Mouse (Mus musculus): ENCODE data around the gene Sipa1l1. TPM values are rescaled to one million over a fixed set of nuclear protein-coding genes. Genes with fewer than 3 reads are reported as not detected.

Sipa1l1 gene
- total and polyA plus RNA-seq, 2 experiments from 2014 or later, result 7.0 to 17.1 TPM

GRCm38 (mm10) chr12:82257994-82258785 lies 89.1 kb downstream of the Sipa1l1 start:
- no peaks in the 10 kb centered on the region for H3K4me1 ChIP-seq (ENCODE audit: control insufficient read depth, insufficient read depth)
- H3K9me3 ChIP-seq (replicated peaks; ENCODE audit: control insufficient read depth, low read length), result no peaks in the 10 kb centered on the region
- H3K4me2 ChIP-seq (ENCODE audit: low read depth, low read length), result no peak overlapping the region
- no peak overlapping the region for H3K9ac ChIP-seq (replicated peaks; ENCODE audit: low read depth, low read length)
- 81% methylated on average over 6 of the region's 6 CpGs for WGBS
- no peak overlapping the region for H3K27ac ChIP-seq (ENCODE audit: low read depth)
- no peaks in the 10 kb centered on the region for H3K27me3 ChIP-seq (ENCODE audit: control insufficient read depth, insufficient read depth, low read length)
- no peak for ATAC-seq (ENCODE audit: insufficient read depth, low read depth)
- no peak overlapping the region for H3K4me3 ChIP-seq (ENCODE audit: low read depth, low read length)
- TF ChIP-seq EP300 (IDR thresholded peaks at IDR 0.05; ENCODE audit: low read depth), result no peak
- no peak for TF ChIP-seq CTCF (IDR thresholded peaks at IDR 0.05; ENCODE audit: low read depth)
- no peak for DNase-seq (ENCODE audit: low spot score)
- H3K36me3 ChIP-seq (replicated peaks; ENCODE audit: control insufficient read depth, insufficient read depth, low read length), result no peaks in the 10 kb centered on the region

GRCm38 (mm10) chr12:82263443-82263842 lies 94.3 kb downstream of the Sipa1l1 start:
- Histone ChIP-seq H3K27me3 (ENCODE audit: control insufficient read depth, insufficient read depth, low read length) (no peaks in the 10 kb centered on the region), H3K9me3 (replicated peaks; ENCODE audit: control insufficient read depth, low read length) (no peaks in the 10 kb centered on the region), H3K9ac (replicated peaks; ENCODE audit: low read depth, low read length) (no peak overlapping the region), H3K4me1 (ENCODE audit: control insufficient read depth, insufficient read depth) (no peaks in the 10 kb centered on the region), H3K36me3 (replicated peaks; ENCODE audit: control insufficient read depth, insufficient read depth, low read length) (no peaks in the 10 kb centered on the region), H3K27ac (ENCODE audit: low read depth) (no peak overlapping the region), H3K4me3 (ENCODE audit: low read depth, low read length) (no peak overlapping the region), H3K4me2 (ENCODE audit: low read depth, low read length) (no peak overlapping the region)
- WGBS, result 92% methylated on average over 7 of the region's 7 CpGs
- TF ChIP-seq EP300 (IDR thresholded peaks at IDR 0.05; ENCODE audit: low read depth) (no peak), CTCF (IDR thresholded peaks at IDR 0.05; ENCODE audit: low read depth) (no peak)
- no peak for ATAC-seq (ENCODE audit: insufficient read depth, low read depth)
- DNase-seq (ENCODE audit: low spot score), result no peak

- no peak overlapping the region for H3K9ac ChIP-seq (replicated peaks; ENCODE audit: low read depth, low read length)
Measured at GRCm38 (mm10) chr12:82264083-82264851, 95.1 kb downstream of the Sipa1l1 start.

GRCm38 (mm10) chr12:82265335-82266274 lies 96.5 kb downstream of the Sipa1l1 start:
- Histone ChIP-seq H3K27me3 (ENCODE audit: control insufficient read depth, insufficient read depth, low read length) (no peaks in the 10 kb centered on the region), H3K4me2 (ENCODE audit: low read depth, low read length) (no peak overlapping the region), H3K9me3 (replicated peaks; ENCODE audit: control insufficient read depth, low read length) (no peaks in the 10 kb centered on the region), H3K4me1 (ENCODE audit: control insufficient read depth, insufficient read depth) (no peaks in the 10 kb centered on the region), H3K9ac (replicated peaks; ENCODE audit: low read depth, low read length) (no peak overlapping the region), H3K27ac (ENCODE audit: low read depth) (no peak overlapping the region), H3K4me3 (ENCODE audit: low read depth, low read length) (no peak overlapping the region), H3K36me3 (replicated peaks; ENCODE audit: control insufficient read depth, insufficient read depth, low read length) (no peaks in the 10 kb centered on the region)
- no peak for TF ChIP-seq EP300 (IDR thresholded peaks at IDR 0.05; ENCODE audit: low read depth)
- TF ChIP-seq CTCF (IDR thresholded peaks at IDR 0.05; ENCODE audit: low read depth), result no peak
- 74% methylated on average over 9 of the region's 9 CpGs for WGBS
- DNase-seq (ENCODE audit: low spot score), result no peak
- no peak for ATAC-seq (ENCODE audit: insufficient read depth, low read depth)

More at GRCm38 (mm10) chr12:82264083-82264851, 95.1 kb downstream of the Sipa1l1 start:
- 87% methylated on average over 5 of the region's 5 CpGs for WGBS
- no peak overlapping the region for H3K27ac ChIP-seq (ENCODE audit: low read depth)
- H3K4me2 ChIP-seq (ENCODE audit: low read depth, low read length), result no peak overlapping the region
- no peak for ATAC-seq (ENCODE audit: insufficient read depth, low read depth)
- TF ChIP-seq CTCF (IDR thresholded peaks at IDR 0.05; ENCODE audit: low read depth) (no peak), EP300 (IDR thresholded peaks at IDR 0.05; ENCODE audit: low read depth) (no peak)
- H3K9me3 ChIP-seq (replicated peaks; ENCODE audit: control insufficient read depth, low read length), result no peaks in the 10 kb centered on the region
- DNase-seq (ENCODE audit: low spot score), result no peak
- H3K4me1 ChIP-seq (ENCODE audit: control insufficient read depth, insufficient read depth), result no peaks in the 10 kb centered on the region
- no peaks in the 10 kb centered on the region for H3K27me3 ChIP-seq (ENCODE audit: control insufficient read depth, insufficient read depth, low read length)
- H3K36me3 ChIP-seq (replicated peaks; ENCODE audit: control insufficient read depth, insufficient read depth, low read length), result no peaks in the 10 kb centered on the region
- H3K4me3 ChIP-seq (ENCODE audit: low read depth, low read length), result no peak overlapping the region

GRCm38 (mm10) chr12:82271447-82271846 lies 102.3 kb downstream of the Sipa1l1 start:
- ATAC-seq (ENCODE audit: insufficient read depth, low read depth) (no peak), DNase-seq (ENCODE audit: low spot score) (no peak)
- no peak for TF ChIP-seq EP300 (IDR thresholded peaks at IDR 0.05; ENCODE audit: low read depth)
- no peak for TF ChIP-seq CTCF (IDR thresholded peaks at IDR 0.05; ENCODE audit: low read depth)
- Histone ChIP-seq H3K27ac (ENCODE audit: low read depth) (no peak overlapping the region), H3K4me2 (ENCODE audit: low read depth, low read length) (no peak overlapping the region), H3K4me1 (ENCODE audit: control insufficient read depth, insufficient read depth) (no peaks in the 10 kb centered on the region), H3K27me3 (ENCODE audit: control insufficient read depth, insufficient read depth, low read length) (no peaks in the 10 kb centered on the region), H3K9ac (replicated peaks; ENCODE audit: low read depth, low read length) (no peak overlapping the region), H3K36me3 (replicated peaks; ENCODE audit: control insufficient read depth, insufficient read depth, low read length) (no peaks in the 10 kb centered on the region), H3K4me3 (ENCODE audit: low read depth, low read length) (no peak overlapping the region), H3K9me3 (replicated peaks; ENCODE audit: control insufficient read depth, low read length) (no peaks in the 10 kb centered on the region)
- WGBS, result 85% methylated on average over 3 of the region's 3 CpGs
